Mouse (Mus musculus) frontal cortex, postnatal 10 days (tissue): ENCODE data around the gene Zfp866.

Source experiments
- DNase-seq, 2 experiments: peaks; one replicate each; pipeline ENCODE4 v3.0.0; 2022; ENCODE audit warnings: low spot score in 2 of 2, mixed read lengths in 1 of 2

Zfp866 gene

DNA sequence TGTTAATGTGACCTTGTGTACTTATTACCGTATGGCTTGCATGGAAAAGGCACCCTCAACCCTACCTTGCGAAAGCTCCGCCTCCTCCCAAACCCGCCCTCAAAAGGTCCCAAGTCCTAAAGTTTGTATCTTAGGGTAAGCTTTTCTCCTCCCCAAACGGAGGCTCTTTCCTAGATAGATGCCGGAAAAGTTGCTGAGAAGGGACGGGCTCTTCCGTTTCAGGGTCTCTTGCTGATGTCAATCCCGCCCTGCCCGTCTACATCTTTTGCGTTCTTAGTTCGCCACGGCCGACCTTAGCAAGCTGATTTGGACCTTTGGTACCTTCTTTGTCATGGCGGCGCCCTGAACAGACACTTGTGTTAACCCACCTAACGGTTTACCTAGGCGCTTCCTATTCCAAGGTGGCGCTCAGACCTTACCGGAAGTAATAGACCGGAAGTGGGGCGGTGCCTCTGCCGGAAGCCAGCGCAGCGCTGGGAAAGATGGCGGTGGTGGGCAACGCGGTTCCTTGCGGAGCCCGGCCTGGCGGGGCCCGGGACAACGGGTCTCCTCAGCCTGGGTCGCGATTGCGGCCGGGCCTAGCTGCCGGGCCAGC is at the start of gene Zfp866, which contains the start of gene Atp13a1:
Zfp866 (minus strand) TSS at position 406 of the 595 bp plus-strand sequence.
Atp13a1 (plus strand) TSS at position 391 of the 595 bp plus-strand sequence.
- peak; percentile 70 to 85 for DNase-seq

- DNase-seq = no peak
Measured at GRCm38 (mm10) chr8:69837057-69837682, 46.2 kb upstream of the Zfp866 start.

DNA sequence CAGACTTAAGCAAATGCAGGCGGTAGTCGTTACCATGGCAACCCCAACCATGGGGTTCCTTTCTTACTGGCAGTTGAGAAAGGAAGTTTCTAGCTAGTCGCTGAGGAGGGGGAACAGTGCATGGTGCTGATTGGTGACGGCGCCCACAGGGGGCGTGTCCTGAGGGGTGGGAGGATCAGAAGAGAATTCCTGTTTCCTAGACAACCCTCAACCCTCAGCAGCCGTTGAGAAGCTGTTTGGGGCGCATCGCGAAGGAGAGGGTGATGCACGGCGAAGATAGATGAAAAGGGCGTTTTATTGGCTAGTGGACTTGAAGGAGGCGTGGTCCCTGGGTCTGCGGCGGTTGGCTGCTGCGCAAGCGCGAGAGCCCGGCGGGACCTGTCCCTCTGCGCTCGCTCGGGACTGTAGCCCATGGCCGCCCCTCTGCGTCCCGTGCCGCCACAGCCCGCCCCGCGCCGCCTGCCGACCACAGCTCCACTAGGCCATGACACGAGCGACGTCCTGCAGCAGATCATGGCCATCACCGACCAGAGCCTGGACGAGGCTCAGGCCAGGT is 41.4 kb upstream of the Zfp866 start, which contains the start of gene Pbx4:
Pbx4 (plus strand) TSS at position 194 of the 556 bp plus-strand sequence.
- DNase-seq = peak; percentile 94 to 98

GRCm38 (mm10) chr8:69826371-69826770 is 35.4 kb upstream of the Zfp866 start:
- no peak for DNase-seq

GRCm38 (mm10) chr8:69822386-69823191 is 31.6 kb upstream of the Zfp866 start, which contains the start of gene Lpar2:
TSS of gene Lpar2 (plus strand) at chr8:69822429.
- peak in 1 of 2 experiments; percentile 49 for DNase-seq

DNA sequence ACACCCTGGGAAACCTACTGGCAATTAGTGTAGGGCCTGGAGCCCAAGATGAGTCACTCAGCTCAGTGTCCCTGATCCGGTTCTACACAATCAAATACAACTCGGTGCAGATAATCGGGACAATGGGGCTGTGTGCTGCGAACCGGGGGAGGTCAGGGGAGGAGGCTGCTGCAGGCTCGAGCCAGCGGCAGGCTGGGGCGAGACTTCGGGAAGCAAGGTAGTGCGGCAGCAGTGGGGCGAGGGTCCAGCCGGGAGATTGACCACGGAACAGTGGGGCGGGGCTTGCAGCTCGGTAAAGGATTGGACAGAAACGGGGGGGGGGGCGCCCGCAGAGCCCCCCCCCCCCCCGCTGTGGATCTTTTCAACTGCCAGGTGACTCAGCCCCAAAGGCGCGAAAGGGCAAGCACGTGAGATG is 31.0 kb upstream of the Zfp866 start:
- DNase-seq = no peak

- DNase-seq = no peak
Measured at GRCm38 (mm10) chr8:69820466-69820865, 29.5 kb upstream of the Zfp866 start.

DNA sequence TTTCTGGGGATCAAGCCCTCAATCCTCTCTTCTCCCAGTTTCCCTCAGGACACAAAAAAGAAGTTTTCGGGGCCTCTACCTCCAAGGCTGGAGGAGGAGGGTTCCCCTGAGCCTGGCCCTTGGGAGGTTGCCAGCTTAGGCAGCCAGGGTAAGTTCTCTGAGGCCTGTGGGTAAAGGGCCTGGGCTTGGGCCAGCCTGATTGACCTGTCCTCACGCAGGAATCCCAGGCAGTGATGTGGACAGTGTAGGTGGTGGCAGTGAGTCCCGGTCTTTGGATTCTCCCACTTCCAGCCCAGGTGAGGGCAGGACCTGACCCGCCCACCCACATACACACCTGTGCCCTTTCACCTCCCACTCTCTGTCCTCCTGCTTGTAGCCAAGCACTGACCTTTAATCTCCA is 24.4 kb upstream of the Zfp866 start:
- no peak for DNase-seq

DNA sequence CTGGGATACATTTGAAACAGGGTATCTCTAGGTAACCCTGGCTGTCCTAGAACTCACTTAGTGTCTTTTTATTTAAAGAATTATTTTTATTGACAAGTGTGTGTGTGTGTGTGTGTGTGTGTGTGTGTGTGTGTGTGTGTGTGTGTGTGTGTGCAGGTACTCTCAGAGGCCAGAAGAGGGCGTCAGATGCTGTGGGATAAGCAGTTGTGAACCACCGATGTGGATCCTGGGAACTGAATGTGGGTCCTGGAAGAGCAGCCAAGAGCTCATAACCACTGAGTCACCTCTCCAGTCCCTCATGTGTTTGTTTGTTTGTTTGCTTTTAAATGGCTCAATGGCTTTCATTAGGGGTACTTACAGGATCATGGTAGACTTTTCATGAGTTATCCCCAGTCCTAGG is 23.9 kb upstream of the Zfp866 start:
- DNase-seq = no peak

- no peak for DNase-seq
Measured at GRCm38 (mm10) chr8:69809820-69810219, 18.8 kb upstream of the Zfp866 start.

DNA sequence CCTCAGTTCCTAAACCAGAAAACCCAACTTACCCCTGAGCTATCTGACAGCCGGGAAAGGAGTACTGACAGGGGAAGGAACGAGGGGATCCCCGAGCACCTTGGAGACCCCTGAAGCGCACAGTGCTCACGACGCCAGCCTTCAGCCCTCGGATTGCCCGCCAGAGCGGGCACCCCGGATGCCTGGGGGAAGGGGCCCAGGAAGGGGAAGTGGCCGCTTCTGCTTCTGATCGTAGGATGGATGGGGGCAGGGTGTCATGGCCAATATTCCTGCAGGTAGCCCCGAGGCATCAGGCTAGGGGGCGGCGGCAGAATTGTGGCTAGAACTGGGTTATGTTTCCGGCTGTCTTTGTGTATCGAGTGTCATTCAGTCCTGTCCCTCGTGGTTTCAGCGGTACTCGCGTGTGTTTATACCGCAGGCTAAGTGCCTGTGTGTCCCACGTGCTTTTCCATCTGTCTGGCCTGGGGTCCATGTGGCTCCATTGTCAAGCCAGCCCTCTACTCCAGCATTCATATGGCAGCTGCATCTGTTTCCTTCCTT is 18.0 kb upstream of the Zfp866 start:
- DNase-seq = no peak

DNA sequence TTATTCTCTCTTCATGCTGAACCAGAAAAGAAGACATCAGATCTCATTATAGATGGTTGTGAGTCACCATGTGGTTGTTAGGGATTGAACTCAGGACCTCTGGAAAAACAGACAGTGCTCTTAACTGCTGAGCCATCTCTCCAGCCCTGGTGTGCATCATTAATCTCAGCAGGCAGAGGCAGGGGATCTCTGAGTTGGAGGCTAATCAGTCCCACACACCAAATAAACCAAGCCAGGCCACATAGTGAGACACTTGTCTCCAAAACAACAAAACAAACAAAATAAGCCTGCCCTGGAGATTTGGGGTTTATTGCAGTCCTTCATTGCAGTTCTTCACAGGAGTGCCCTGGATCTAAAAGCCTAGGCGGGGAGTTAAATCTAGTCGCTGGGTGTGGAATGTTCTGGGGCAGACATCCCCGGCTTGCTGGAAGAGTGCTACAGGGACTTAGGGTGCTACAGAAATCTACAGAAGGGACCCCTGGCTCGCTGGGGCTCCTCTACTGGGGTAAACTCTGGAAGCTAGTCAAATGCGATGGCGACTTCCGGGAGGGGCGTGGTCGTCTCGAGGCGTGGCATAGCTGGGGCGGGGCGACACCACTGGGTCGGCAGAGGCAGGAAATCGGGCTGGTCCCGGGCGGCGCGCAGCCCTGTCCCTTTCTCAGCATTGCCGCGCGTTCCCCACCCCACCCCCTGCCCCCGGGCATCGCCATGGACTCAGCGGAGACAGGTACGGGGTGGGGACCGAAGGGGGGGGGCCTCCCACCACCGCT is 17.3 kb upstream of the Zfp866 start, which contains the start of gene Gmip:
Gmip (plus strand) TSS at position 586 of the 770 bp plus-strand sequence.
- DNase-seq = peak in 1 of 2 experiments; percentile 59

GRCm38 (mm10) chr8:69807236-69807635 is 16.3 kb upstream of the Zfp866 start:
- DNase-seq = no peak

DNA sequence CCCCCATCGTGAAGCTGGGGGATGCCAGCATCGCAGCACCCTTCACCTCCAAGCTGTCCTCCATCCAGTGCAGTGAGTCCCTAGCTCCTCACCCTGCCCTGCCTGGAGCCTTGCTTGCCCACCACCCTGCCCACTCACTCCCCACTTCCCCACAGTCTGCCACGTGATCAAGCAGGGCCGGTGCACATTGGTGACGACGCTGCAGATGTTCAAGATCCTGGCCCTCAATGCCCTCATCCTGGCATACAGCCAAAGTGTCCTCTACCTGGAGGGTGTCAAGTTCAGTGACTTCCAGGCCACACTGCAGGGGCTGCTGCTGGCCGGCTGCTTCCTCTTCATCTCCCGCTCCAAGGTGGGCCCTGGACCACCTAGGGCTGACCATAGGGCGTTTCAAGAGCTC is 14.5 kb upstream of the Zfp866 start:
- DNase-seq = no peak

DNA sequence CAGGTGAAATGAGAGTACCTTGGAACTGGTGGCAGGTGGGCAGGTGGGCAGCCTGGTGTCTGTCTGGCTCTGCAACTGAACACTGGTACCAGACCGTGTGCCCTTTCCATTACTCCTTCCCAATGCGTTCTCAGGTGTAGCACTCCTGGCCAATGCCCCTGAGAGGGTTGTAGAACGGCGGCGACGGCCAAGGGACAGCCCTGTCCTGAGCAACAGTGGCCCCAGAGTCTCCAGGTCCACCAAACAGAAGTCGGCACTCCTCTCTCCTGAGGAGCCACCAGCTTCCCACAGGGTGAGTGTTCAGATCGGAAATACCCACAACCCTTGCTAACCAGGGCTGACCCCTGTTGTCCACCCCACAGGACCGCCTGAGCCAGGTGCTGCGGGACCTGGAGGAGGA is 14.1 kb upstream of the Zfp866 start:
- DNase-seq = no peak

- DNase-seq = peak in 1 of 2 experiments; percentile 2
Measured at GRCm38 (mm10) chr8:69804537-69804936, 13.6 kb upstream of the Zfp866 start.

GRCm38 (mm10) chr8:69803366-69803765 is 12.4 kb upstream of the Zfp866 start:
- DNase-seq = peak in 1 of 2 experiments; percentile 4

- peak in 1 of 2 experiments; percentile 2 for DNase-seq
Measured at GRCm38 (mm10) chr8:69802216-69802615, 11.2 kb upstream of the Zfp866 start.

GRCm38 (mm10) chr8:69801796-69802195 is 10.8 kb upstream of the Zfp866 start:
- peak in 1 of 2 experiments; percentile 2 for DNase-seq

- peak; percentile 3 for DNase-seq
Measured at GRCm38 (mm10) chr8:69799946-69800345, 9.0 kb upstream of the Zfp866 start.

- peak; percentile 8 to 20 for DNase-seq
Measured at GRCm38 (mm10) chr8:69799261-69799660, 8.3 kb upstream of the Zfp866 start.
